Mouse (Mus musculus) hindbrain, embryonic 15.5 days (tissue): ENCODE data around the gene Ambra1. TPM values are rescaled to one million over a fixed set of nuclear protein-coding genes. Genes with fewer than 3 reads are reported as not detected.

Experiments used
- ATAC-seq: fragments of 200-750 bp; cut with Nextera tagmentation; 2 replicates; pipeline ENCODE4 v1.8.0; 2017; ENCODE audit warnings: low read depth, moderate number of reproducible peaks, moderate TSS enrichment; ENCODE audit not compliant: low FRiP score
- H3K27ac ChIP-seq: fragments of 300-500 bp; sonication (generic); replicated peaks from 2 replicates; pipeline ENCODE4 v1.5.1; 2015; ENCODE audit warnings: mild to moderate bottlenecking, inconsistent platforms
- H3K27me3 ChIP-seq: fragments of 300-500 bp; sonication (generic); 2 replicates; pipeline ENCODE4 v1.6.1; 2015; ENCODE audit warnings: control low read depth, inconsistent platforms
- H3K36me3 ChIP-seq: fragments of 300-500 bp; sonication (generic); 2 replicates; pipeline ENCODE4 v1.6.1; 2015; ENCODE audit warnings: control low read depth, inconsistent platforms
- H3K4me1 ChIP-seq: fragments of 300-500 bp; sonication (generic); replicated peaks from 2 replicates; pipeline ENCODE4 v1.6.1; 2015; ENCODE audit warnings: control low read depth, inconsistent platforms
- H3K4me2 ChIP-seq: fragments of 300-500 bp; sonication (generic); 2 replicates; pipeline ENCODE4 v1.6.1; 2015; ENCODE audit warnings: moderate library complexity, mild to moderate bottlenecking, inconsistent platforms
- H3K4me3 ChIP-seq: fragments of 300-500 bp; sonication (generic); 2 replicates; pipeline ENCODE4 v1.5.1; 2015; ENCODE audit warnings: mild to moderate bottlenecking, inconsistent platforms
- H3K9ac ChIP-seq: fragments of 300-500 bp; sonication (generic); 2 replicates; pipeline ENCODE4 v1.6.1; 2015; ENCODE audit warnings: inconsistent platforms
- H3K9me3 ChIP-seq: fragments of 300-500 bp; sonication (generic); 2 replicates; pipeline ENCODE4 v1.6.1; 2016; ENCODE audit warnings: control low read depth, inconsistent platforms
- WGBS: fragments of 180-500 bp; shearing (Covaris S2); methylation state at CpG from one replicate; pipeline ENCODE4 v1.1.7; 2015; 5-methylcytosine and 5-hydroxymethylcytosine counted together
- polyA plus RNA-seq: library from polyadenylated mRNA; unstranded; fragments of >200 nt; fragmentation: Nextera tagmentation; extraction: Ambion mirVana; gene quantifications from 2 replicates; pipeline ENCODE4 v1.2.1, GENCODE M21; 2015

The Ambra1 gene
- polyA plus RNA-seq, 1 experiment from 2014 or later, result 27.7 TPM

- Histone ChIP-seq H3K36me3 (no peaks in the 10 kb centered on the region), H3K9me3 (no peaks in the 10 kb centered on the region), H3K4me1 (peaks cover 30% of the 10 kb centered on the region), H3K4me2 (no peak overlapping the region), H3K27ac (no peak overlapping the region), H3K4me3 (no peak overlapping the region), H3K9ac (no peak overlapping the region), H3K27me3 (peaks cover 35% of the 10 kb centered on the region)
- WGBS, result 59% methylated on average over 1 of the region's 1 CpGs
- no peak for ATAC-seq
Measured at GRCm38 (mm10) chr2:91924726-91925125, 194.8 kb downstream of the Ambra1 start.

GRCm38 (mm10) chr2:91925442-91925841 is 195.5 kb downstream of the Ambra1 start:
- Histone ChIP-seq H3K4me1 (peaks cover 37% of the 10 kb centered on the region), H3K27ac (no peak overlapping the region), H3K27me3 (peaks cover 28% of the 10 kb centered on the region), H3K9ac (no peak overlapping the region), H3K4me3 (no peak overlapping the region), H3K4me2 (no peak overlapping the region), H3K36me3 (no peaks in the 10 kb centered on the region), H3K9me3 (no peaks in the 10 kb centered on the region)
- no peak for ATAC-seq
- 84% methylated on average over 15 of the region's 15 CpGs for WGBS

- H3K4me1 ChIP-seq, result peaks cover 44% of the 10 kb centered on the region
- 92% methylated on average over 3 of the region's 3 CpGs for WGBS
- no peak within 1 kb of the TSS for H3K9ac ChIP-seq
- peak within 1 kb of the TSS; percentile 20; the same call in 1 of the 2 replicates for H3K4me2 ChIP-seq
- H3K27me3 ChIP-seq, result peaks cover 24% of the 10 kb centered on the region
- no peaks in the 10 kb centered on the region for H3K36me3 ChIP-seq
- H3K4me3 ChIP-seq, result no peak within 1 kb of the TSS
- H3K27ac ChIP-seq, result no peak within 1 kb of the TSS
- no peak for ATAC-seq
- H3K9me3 ChIP-seq, result no peaks in the 10 kb centered on the region
Measured at GRCm38 (mm10) chr2:91926949-91927348, 197.0 kb downstream of the Ambra1 start, which contains the start of gene Chrm4. TSS of gene Chrm4 (plus strand) at chr2:91927249.

GRCm38 (mm10) chr2:91927826-91928533 is 198.0 kb downstream of the Ambra1 start:
- ATAC-seq, result no peak
- WGBS, result 43% methylated on average over 34 of the region's 34 CpGs
- no peaks in the 10 kb centered on the region for H3K9me3 ChIP-seq
- no peak overlapping the region for H3K27ac ChIP-seq
- peaks cover 40% of the 10 kb centered on the region for H3K4me1 ChIP-seq
- H3K4me2 ChIP-seq, result peak overlapping the region; percentile 20; the same call in 1 of the 2 replicates
- no peaks in the 10 kb centered on the region for H3K36me3 ChIP-seq
- H3K9ac ChIP-seq, result no peak overlapping the region
- H3K27me3 ChIP-seq, result peaks cover 14% of the 10 kb centered on the region
- H3K4me3 ChIP-seq, result no peak overlapping the region

GRCm38 (mm10) chr2:91928534-91929350 is 198.8 kb downstream of the Ambra1 start:
- Histone ChIP-seq H3K4me2 (no peak overlapping the region), H3K4me3 (no peak overlapping the region), H3K36me3 (no peaks in the 10 kb centered on the region), H3K4me1 (peaks cover 35% of the 10 kb centered on the region), H3K9me3 (no peaks in the 10 kb centered on the region), H3K27ac (no peak overlapping the region), H3K9ac (no peak overlapping the region), H3K27me3 (peaks cover 9% of the 10 kb centered on the region)
- no peak for ATAC-seq
- WGBS, result 71% methylated on average over 23 of the region's 23 CpGs

- WGBS, result 51% methylated on average over 3 of the region's 3 CpGs
- H3K27me3 ChIP-seq, result peaks cover 7% of the 10 kb centered on the region
- no peak overlapping the region for H3K9ac ChIP-seq
- ATAC-seq, result no peak
- H3K9me3 ChIP-seq, result no peaks in the 10 kb centered on the region
- H3K27ac ChIP-seq, result no peak overlapping the region
- peaks cover 33% of the 10 kb centered on the region for H3K4me1 ChIP-seq
- H3K36me3 ChIP-seq, result no peaks in the 10 kb centered on the region
- peak overlapping the region; percentile 81 for H3K4me2 ChIP-seq
- H3K4me3 ChIP-seq, result peak overlapping the region; percentile 53; the same call in 1 of the 2 replicates
Measured at GRCm38 (mm10) chr2:91929455-91929854, 199.5 kb downstream of the Ambra1 start.

GRCm38 (mm10) chr2:91929936-91930335 is 200.0 kb downstream of the Ambra1 start:
- Histone ChIP-seq H3K27ac (no peak overlapping the region), H3K4me2 (peak overlapping the region; percentile 81), H3K27me3 (peaks cover 2% of the 10 kb centered on the region; the same call in 1 of the 2 replicates), H3K4me1 (peaks cover 33% of the 10 kb centered on the region), H3K36me3 (no peaks in the 10 kb centered on the region), H3K4me3 (peak overlapping the region; percentile 53), H3K9me3 (no peaks in the 10 kb centered on the region), H3K9ac (peak overlapping the region; percentile 62; the same call in 1 of the 2 replicates)
- ATAC-seq, result no peak
- 7% methylated on average over 12 of the region's 12 CpGs for WGBS

GRCm38 (mm10) chr2:91930761-91931291 is 200.9 kb downstream of the Ambra1 start:
- Histone ChIP-seq H3K9me3 (no peaks in the 10 kb centered on the region), H3K4me1 (peaks cover 33% of the 10 kb centered on the region), H3K36me3 (no peaks in the 10 kb centered on the region), H3K4me3 (peak overlapping the region; percentile 53), H3K27me3 (no peaks in the 10 kb centered on the region), H3K27ac (0 out of 2 replicates have a peak overlapping the region, but pooled peaks have one; percentile 74), H3K9ac (peak overlapping the region; percentile 62), H3K4me2 (peak overlapping the region; percentile 81)
- 2% methylated on average over 23 of the region's 23 CpGs for WGBS
- ATAC-seq, result no peak

- Histone ChIP-seq H3K9ac (peak overlapping the region; percentile 62), H3K9me3 (no peaks in the 10 kb centered on the region), H3K4me2 (peak overlapping the region; percentile 81), H3K4me1 (peaks cover 33% of the 10 kb centered on the region), H3K27ac (peak overlapping the region; percentile 74), H3K4me3 (peak overlapping the region; percentile 53), H3K27me3 (no peaks in the 10 kb centered on the region), H3K36me3 (peaks cover under 1% of the 10 kb centered on the region; the same call in 1 of the 2 replicates)
- ATAC-seq, result peak; percentile 78
- under 1% methylated on average over 42 of the region's 50 CpGs for WGBS
Measured at GRCm38 (mm10) chr2:91931328-91932159, 201.6 kb downstream of the Ambra1 start.

- H3K4me2 ChIP-seq, result peak within 1 kb of the TSS; percentile 81
- peak within 1 kb of the TSS; percentile 53 for H3K4me3 ChIP-seq
- peaks cover 33% of the 10 kb centered on the region for H3K4me1 ChIP-seq
- H3K36me3 ChIP-seq, result peaks cover 7% of the 10 kb centered on the region; the same call in 1 of the 2 replicates
- no peaks in the 10 kb centered on the region for H3K27me3 ChIP-seq
- H3K9me3 ChIP-seq, result no peaks in the 10 kb centered on the region
- 10% methylated on average over 16 of the region's 16 CpGs for WGBS
- peak within 1 kb of the TSS; percentile 62 for H3K9ac ChIP-seq
- ATAC-seq, result no peak; the same call in 1 of the 2 replicates
- peak within 1 kb of the TSS; percentile 74 for H3K27ac ChIP-seq
Measured at GRCm38 (mm10) chr2:91932160-91932711, 202.3 kb downstream of the Ambra1 start, which contains the start of gene Mdk. TSS of gene Mdk (minus strand) at chr2:91932297.
